Mouse (Mus musculus): ENCODE data around the gene Hspb3.

Gene Hspb3

DNA sequence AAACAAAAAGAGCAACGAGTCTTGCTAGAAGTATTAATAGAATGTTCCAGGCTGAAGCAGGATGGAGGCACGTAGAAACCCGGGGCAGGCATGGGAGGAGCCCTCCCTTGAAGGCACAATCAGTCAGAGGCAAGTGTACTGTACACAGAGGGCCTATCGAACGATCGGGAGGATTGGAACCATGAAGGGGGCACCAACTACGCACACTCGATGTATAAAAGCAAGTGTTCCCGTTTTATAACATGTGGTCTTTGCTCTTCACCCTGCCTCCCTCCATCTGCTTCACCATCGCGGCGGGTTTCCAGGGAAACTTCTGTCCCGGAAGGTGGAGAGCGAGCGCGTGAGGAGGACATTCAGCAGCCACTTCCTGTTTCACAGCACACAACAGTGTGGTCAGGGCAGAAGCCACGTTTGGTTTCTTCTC lies 27.7 kb downstream of the Hspb3 start:
- DNase-seq (ENCODE audit: low read depth) = no peak

DNA sequence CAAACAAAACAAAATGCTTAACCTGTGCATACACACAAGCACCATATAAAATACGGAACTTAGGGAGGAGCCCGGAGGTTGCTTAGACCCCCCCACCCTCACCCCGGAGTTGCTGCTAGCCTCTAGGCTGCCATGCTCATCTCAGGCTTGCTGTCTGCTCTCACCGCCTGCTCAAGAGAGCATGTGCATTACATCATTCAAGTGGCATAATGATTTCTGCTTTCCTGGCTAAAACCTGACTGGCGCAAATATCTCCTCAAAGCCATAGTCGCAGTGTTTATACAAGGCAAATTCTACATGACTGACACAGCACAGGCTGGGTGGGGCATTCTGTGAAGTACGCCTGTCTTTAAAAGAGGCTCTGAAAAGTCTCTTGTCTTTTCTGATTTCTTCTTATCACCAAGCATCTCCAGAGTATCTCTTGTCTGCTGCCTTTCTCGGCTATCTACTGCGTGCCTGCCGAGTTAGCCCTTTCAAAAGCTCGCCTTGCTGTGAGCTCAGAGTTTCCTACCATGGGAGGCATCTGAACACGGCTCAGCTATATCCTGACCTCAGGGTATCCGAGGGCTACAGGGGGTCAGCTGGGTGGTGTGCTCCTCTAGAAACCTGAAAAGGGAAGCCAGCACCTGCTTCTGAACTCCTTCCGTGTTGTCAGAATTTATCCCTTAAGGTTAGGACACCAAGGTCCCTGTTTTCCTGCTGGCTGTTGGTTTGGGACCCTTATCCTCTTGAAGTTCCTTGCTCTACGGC lies 28.6 kb downstream of the Hspb3 start:
- DNase-seq (ENCODE audit: low read depth) = no peak

DNA sequence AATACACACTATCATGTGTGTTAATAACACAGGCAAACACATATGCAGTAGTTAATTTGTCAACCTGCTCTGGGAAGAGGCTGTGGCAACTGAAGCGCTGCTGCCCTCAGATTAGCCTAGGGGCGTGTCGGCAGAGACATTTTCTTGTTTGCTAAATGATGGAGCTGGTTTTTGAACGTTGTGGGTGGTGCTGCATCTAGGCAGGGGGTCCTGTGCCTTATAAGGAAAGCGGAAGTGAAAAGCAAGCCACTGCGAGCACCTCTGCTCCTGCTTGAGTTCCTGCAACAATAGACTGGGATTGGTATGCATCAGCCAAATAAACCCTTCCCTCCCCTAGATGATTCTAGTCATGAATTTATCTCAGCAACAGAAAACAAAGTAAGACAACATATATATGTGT lies 31.0 kb downstream of the Hspb3 start:
- no peak for DNase-seq (ENCODE audit: low read depth)

DNA sequence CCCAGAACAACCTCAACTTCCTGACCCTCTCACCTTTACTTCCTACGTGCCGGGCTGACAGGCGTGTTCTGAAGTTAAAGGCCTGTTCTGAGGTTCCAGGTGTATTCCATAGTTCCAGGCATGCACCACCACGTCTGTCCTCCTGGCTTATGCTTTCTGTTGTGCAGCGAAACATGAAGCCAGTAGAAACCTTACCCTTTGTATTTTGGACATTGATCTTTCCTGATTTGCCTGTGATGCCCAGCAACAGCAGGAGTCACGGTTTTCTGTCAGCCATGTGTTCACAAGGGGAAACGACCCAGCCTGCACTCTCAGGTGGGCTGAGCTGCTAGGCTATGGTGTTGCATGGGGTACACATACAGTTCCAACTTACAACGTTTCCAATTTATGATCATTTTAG lies 35.9 kb downstream of the Hspb3 start:
- no peak for DNase-seq (ENCODE audit: low read depth)

DNA sequence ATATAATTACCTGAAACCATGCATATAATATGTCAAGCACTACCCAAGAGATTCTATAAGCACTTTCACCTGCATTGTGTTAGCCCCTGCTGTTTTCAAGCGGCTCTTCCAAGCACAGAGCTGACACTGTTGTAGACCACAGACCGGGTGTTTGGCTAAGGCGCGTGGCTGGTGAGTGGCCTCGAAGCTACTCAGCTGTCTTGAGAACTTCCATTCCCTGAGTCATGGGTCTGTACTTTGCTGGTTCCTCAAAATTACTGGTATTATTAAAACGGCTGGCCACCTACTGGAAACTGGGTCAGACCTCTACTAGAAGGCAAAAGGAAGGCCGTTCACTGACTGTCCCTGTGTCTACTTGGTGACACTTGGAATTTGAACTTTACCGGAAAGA lies 40.6 kb downstream of the Hspb3 start:
- DNase-seq (ENCODE audit: low read depth) = no peak

DNA sequence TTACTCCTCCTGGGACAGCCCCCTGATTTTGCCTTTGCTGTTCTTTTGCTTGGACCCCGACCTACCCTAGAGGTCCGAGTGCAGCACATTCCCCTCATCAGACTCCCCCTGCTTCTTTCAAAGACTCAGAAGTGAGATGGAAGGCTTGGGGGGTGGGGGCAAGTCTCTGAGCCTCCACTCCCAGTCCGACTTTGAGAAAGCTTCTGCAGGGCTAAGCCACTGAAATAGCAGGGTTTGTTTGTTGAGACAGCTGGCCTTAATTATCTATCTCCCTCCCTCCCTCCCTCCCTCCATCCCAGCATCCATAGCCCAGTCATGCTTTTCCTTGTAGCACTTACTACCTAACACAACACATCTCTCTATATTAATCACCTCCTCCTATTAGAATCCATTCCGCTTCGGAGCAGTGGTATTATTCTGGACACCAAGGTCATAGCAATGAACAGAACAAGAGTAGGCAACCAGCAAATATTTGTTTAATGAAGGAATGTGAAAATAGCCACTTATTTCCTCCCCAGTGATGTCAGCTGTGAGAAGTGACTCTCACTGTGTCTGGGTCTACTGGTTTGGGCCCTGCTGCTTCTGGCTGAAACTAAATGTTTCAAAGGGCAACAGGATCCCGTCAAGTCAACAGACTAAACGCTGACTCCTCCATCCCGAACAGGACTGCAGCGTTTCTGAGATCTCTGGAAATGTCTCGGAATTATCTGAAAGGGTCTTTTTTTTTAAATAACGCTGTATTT lies 41.2 kb downstream of the Hspb3 start:
- DNase-seq (ENCODE audit: low read depth) = peak; percentile 57

DNA sequence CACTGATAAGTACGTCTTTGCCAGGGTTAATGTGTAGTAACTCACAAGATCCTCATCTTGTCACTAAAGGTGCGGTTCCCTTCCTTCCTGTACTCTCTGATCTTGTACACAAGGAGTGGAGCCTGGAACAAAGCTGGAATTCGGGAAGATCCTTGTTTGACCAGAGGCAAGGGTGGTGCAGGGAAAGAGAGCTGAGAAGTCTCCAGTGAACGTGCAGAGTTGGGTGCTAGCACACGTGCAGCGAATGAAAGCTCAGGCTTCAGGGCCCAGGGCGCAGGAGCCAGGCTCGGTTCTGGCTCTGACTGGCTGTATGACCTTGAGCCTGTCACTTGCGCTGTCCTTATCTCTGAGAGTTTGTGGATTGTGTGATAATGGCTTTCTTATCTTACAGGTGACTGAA lies 44.5 kb downstream of the Hspb3 start:
- DNase-seq (ENCODE audit: low read depth) = no peak

DNA sequence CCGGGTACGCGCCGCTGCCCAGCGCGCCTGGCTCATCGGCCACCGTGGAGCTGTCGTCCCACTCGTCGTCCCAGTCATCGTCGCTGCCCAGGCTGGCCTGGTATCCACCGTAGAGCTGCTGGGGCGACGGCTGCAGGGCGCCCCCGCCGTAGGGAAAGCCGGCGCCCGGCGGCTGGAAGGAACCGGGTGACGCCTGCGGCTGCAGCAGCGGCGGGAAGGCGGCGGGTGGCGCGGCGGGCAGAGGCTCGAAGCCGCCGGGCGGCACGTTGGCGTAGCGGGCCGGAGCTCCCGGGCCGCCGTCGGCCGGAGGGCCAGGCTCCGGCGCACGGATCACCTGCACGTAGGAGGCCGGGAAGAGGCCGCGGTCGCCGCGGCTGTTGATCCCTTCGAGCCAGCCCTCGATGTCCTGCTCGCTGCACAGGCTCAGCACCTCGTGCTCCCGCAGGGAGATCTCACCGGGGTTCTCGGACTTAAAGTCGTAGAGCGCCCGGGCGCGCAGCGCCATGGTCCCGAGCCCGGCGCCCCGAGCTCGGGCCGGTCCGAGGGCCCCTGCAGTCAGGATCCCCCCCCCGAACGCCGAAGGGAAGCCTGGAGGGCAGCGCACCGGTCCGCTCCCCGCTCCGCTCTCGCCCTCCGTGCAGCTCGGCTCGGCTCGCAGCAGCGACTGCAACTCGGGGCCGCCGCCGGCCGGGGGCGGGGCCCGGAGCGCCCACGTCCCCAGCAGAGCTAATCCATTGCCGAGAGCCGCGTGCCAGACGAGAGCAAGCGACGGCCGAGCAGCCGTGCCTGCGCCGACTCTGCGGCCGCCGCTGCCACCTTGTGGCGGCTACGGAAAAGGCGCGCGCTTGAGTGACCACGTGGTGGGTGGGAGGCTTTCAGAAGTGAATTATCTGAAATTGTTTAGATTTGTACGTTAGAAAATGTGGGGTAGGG lies 45.3 kb downstream of the Hspb3 start, which contains the start of gene Snx18:
Snx18 (minus strand) TSS at position 674 of the 933 bp plus-strand sequence.
- DNase-seq (ENCODE audit: low read depth) = peak; percentile 77

DNA sequence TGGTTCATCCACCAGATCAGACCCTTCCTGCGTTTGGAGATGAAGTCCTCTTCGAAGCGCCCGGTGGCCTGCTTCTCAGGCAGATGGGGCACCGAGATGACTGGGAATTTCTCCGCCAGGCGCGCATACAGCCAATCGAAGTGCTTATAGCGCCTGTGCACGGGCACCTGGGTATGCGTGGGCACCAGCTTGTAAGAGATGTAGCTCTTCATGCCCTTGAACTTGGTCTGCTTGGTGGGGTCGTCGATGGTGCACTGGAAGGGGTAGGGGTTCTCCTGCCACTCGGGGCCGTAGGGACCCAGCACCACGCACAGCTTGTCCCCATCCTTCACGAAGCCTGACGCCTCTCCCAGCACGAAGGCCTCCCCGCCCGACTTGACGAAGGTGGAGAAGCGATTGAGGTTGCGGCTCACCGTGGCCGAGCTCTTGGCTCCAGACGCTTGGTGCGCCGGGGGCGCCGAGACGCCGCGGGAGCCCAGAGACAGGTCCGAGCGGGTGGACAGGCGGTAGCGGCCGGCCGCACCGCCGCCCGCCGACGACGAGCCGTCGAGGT lies 46.1 kb downstream of the Hspb3 start:
- DNase-seq (ENCODE audit: low read depth) = no peak

DNA sequence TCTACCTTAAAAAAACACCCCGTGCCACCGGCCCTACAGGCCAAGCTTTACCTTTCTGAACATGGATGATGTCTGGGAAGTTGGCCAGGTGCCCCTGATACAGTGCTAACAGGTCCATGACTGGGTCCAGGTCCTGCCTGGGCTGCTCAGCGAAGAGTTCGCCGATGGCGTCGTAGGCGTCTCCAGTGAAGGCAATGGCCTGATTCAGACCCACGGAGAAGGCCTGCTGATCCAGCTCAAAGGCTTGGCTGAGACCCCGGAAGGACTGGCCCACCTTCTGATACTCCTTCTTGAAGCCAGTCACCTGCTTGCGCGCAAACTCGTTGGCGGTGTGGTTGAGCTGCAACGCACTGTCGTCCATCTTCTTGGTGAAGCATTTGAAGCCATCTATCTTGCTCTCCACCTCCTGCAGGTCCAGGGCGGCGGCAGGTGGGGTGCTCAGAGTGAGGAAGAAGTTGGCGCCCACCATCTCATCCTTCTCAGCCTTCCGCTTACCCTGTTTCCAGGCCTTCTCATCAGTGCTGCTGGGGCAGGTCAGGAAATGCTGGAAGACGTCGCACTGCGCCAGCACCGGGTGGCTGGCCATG lies 46.6 kb downstream of the Hspb3 start:
- DNase-seq (ENCODE audit: low read depth) = no peak

DNA sequence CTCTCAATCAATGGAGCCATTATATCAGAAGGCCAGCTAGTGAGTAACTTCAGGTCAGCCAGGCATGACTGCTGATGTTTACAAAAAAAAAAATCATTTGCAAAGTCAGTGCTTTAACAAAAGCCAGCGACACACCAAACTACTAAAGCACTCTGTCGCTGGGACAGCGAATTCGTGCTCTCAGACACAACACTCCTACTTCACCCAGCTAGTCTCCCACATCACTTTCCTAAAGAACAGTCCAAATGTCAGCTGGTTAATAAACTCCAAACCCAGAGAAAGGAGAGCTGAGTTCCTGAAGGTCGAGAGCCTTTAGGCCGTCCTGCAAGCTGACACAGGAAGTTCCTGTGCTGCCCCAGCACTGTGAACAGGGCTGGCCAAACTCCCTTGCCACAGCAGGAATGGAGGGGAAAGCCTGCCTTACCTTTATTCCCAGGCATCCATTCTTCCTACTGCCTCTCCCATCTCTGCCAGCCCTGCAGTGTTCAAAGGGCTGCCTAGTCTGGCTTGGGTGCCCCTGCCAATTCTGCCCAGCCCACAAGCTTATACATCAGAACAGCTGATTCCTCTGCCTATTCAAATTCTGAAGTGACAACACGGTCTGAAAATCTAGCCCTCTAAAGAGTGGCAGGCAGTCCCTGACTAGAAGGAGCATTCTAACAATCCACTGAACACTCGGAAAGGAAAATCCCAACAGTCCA lies 47.4 kb downstream of the Hspb3 start:
- DNase-seq (ENCODE audit: low read depth) = no peak

DNA sequence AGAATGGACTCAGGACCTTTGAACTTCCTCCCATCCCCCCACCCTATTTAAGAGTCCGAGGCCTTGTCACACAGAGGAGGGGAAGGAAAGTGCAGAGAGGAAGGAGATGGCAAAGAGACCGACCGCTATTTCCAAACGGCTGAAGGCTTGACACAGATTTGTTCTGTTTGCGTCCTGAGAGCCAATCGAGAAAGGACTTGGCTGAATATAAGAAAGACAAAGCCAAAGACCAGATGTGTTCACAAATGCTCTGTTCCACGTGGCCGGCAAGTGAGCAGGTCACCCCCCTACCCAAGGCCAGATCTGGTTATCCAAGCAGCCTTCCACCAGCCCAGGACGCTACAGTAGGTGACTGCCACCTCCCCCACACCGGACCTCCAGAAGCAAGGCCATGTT lies 47.9 kb downstream of the Hspb3 start:
- no peak for DNase-seq (ENCODE audit: low read depth)

DNA sequence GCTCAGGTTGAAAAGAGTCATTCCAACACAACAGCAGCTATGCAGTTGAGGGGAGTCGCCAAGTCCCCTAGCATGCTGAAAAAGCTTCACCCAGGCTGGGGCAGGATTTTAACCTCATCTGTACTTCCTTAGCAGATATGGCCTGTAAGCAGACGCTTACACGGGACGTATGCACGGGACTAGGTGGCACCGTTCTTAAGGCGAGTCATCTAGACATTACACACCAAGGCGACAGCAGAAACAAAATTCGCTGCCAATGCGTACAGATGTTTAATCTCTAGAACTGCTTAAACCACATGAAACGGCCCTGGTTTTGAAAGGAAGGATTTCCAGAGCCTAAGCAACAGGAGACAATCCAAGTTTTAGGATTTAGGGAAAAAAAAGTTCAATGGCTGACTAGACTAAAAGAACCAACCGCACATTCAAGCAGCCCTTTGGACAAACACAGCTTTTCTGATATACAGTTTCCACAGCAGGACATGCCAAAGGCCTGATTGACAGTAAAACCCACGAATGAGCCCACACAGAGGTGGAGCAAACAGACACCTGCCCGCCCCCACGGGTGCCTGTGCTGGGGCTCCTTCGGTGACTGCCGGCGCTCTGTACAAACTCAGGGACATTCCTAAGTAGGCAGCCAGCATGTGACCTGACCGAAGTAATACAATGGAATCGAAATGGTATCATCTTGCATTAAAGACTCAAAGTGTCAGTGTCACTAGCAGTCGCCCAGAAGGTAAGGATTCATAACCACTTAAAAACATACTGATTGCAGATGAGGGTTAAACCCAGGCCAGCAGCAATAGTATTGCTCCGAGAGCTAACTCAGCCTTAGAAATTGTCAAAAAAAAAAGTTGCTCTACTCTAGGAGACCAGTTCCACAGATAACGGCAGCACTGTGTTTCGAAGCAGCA lies 48.6 kb downstream of the Hspb3 start:
- peak; percentile 78 for DNase-seq (ENCODE audit: low read depth)

DNA sequence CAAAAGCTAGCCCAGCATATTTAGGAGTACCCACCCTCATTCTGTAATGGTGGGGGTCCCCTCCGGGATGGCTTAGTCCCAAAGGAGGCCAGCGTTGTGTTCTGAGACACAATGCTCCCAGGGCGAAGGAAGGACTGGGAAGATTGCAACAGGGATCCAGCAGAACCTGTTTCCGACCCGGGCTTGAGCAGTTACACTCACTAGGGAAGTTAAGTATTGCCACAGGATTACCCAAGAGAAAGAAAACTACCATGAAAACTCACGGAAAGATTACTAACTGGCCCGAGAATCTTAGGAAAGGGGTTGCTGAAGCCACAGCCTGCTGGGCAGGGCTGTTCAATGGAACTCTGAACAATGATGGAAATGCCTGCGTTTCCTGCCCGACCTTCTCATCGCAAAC lies 49.6 kb downstream of the Hspb3 start:
- DNase-seq (ENCODE audit: low read depth) = no peak

DNA sequence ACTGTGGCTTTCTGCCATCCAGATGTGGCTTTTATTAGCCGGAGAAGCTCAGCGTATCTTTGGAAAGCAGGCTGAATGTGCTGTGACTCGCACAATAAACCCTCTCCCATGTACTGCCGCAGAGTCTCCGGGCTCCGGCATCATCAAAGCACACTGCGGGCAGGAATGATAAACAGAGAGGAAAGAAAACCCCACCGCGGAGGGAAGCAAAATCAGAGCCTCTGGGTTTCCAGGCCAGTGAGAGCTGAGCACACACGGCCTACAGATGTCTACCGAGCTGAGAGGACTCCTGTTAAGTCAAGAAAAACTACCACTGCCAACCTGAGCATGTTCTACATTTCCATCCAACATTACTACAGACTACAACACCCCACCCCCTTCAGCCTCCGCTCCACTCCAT lies 50.1 kb downstream of the Hspb3 start:
- DNase-seq (ENCODE audit: low read depth) = no peak
